Mouse (Mus musculus) heart, adult 2 months (tissue): Measurements from ENCODE around the gene Agap1.

ENCODE experiments used
- CTCF ChIP-seq: fragments of 200-600 bp; IDR thresholded peaks from 2 replicates; pipeline ENCODE4 v1.8.1; 2022; ENCODE audit warnings: antibody characterized with exemption, mild to moderate bottlenecking, moderate library complexity
- EP300 ChIP-seq: fragments of 200-500 bp; IDR thresholded peaks from 2 replicates; pipeline ENCODE4 v1.6.1; 2011; ENCODE audit warnings: low read depth, low read length, control low read depth; ENCODE audit not compliant: insufficient read depth
- POLR2A ChIP-seq: fragments of 200-500 bp; IDR thresholded peaks from 2 replicates; pipeline ENCODE4 v1.6.1; 2011; ENCODE audit warnings: mild to moderate bottlenecking, low read depth, low read length, control low read depth; ENCODE audit not compliant: insufficient read depth

- TF ChIP-seq CTCF: no peak
- no peak for TF ChIP-seq POLR2A
- no peak for TF ChIP-seq EP300
Measured at GRCm38 (mm10) chr1:89689544-89690212, 235.1 kb downstream of the Agap1 start.
